Mouse (Mus musculus) forebrain, embryonic 16.5 days (tissue): ENCODE data around the gene C2cd5. TPM values are rescaled to one million over a fixed set of nuclear protein-coding genes. Genes with fewer than 3 reads are reported as not detected.

Experiments used
- ATAC-seq: fragments of 200-750 bp; cut with Nextera tagmentation; 2 replicates; pipeline ENCODE4 v1.8.0; 2017; ENCODE audit warnings: mild to moderate bottlenecking, moderate library complexity
- H3K27ac ChIP-seq: fragments of 300-500 bp; sonication (generic); 2 replicates; pipeline ENCODE4 v1.5.1; 2014; ENCODE audit warnings: low read length, control low read depth
- H3K27me3 ChIP-seq: fragments of 300-500 bp; sonication (generic); replicated peaks from 2 replicates; pipeline ENCODE4 v1.6.1; 2014; ENCODE audit warnings: low read length; ENCODE audit not compliant: control insufficient read depth, insufficient read depth
- H3K36me3 ChIP-seq: fragments of 300-500 bp; sonication (generic); 2 replicates; pipeline ENCODE4 v1.6.1; 2014; ENCODE audit not compliant: control insufficient read depth, insufficient read depth
- H3K4me1 ChIP-seq: fragments of 300-500 bp; sonication (generic); replicated peaks from 2 replicates; pipeline ENCODE4 v1.6.1; 2014; ENCODE audit warnings: low read length; ENCODE audit not compliant: control insufficient read depth, insufficient read depth
- H3K4me2 ChIP-seq: fragments of 300-500 bp; sonication (generic); 2 replicates; pipeline ENCODE4 v1.6.1; 2014; ENCODE audit warnings: mild to moderate bottlenecking, low read length, control low read depth
- H3K4me3 ChIP-seq: fragments of 300-500 bp; sonication (generic); replicated peaks from 2 replicates; pipeline ENCODE4 v1.5.1; 2014; ENCODE audit warnings: mild to moderate bottlenecking, low read length, control low read depth
- H3K9ac ChIP-seq: fragments of 300-500 bp; sonication (generic); replicated peaks from 2 replicates; pipeline ENCODE4 v1.6.1; 2014; ENCODE audit warnings: low read depth, low read length, control low read depth
- H3K9me3 ChIP-seq: fragments of 300-500 bp; sonication (generic); 2 replicates; pipeline ENCODE4 v1.6.1; 2016; ENCODE audit warnings: low read length; ENCODE audit not compliant: control insufficient read depth
- WGBS: fragments of 180-500 bp; shearing (Covaris S2); extraction: QIAGEN DNeasy Blood & Tissue Kit; methylation state at CpG from one replicate; pipeline ENCODE4 v1.1.7; 2014; 5-methylcytosine and 5-hydroxymethylcytosine counted together
- polyA plus RNA-seq: library from polyadenylated mRNA; unstranded; fragments of >200 nt; fragmentation: Nextera tagmentation; extraction: Ambion mirVana; gene quantifications from 2 replicates; pipeline ENCODE4 v1.2.1, GENCODE M21; 2015

The C2cd5 gene
- polyA plus RNA-seq, 1 experiment from 2014 or later = 53.4 TPM

- H3K27me3 ChIP-seq = no peaks in the 10 kb centered on the region
- H3K36me3 ChIP-seq = no peaks in the 10 kb centered on the region
- no peaks in the 10 kb centered on the region for H3K4me1 ChIP-seq
- no peak overlapping the region for H3K27ac ChIP-seq
- H3K9me3 ChIP-seq = no peaks in the 10 kb centered on the region
- no peak overlapping the region for H3K4me2 ChIP-seq
- H3K4me3 ChIP-seq = no peak overlapping the region
- WGBS = 95% methylated on average over 9 of the region's 9 CpGs
- no peak for ATAC-seq
- no peak overlapping the region for H3K9ac ChIP-seq
Observed at GRCm38 (mm10) chr6:143140884-143141283, 40.9 kb upstream of the C2cd5 start.

- no peak overlapping the region for H3K9ac ChIP-seq
- H3K27me3 ChIP-seq = no peaks in the 10 kb centered on the region
- ATAC-seq = no peak
- no peaks in the 10 kb centered on the region for H3K9me3 ChIP-seq
- WGBS = 87% methylated on average over 2 of the region's 2 CpGs
- no peaks in the 10 kb centered on the region for H3K36me3 ChIP-seq
- no peak overlapping the region for H3K4me3 ChIP-seq
- no peaks in the 10 kb centered on the region for H3K4me1 ChIP-seq
- H3K4me2 ChIP-seq = no peak overlapping the region
- no peak overlapping the region for H3K27ac ChIP-seq
Observed at GRCm38 (mm10) chr6:143139417-143139816, 39.5 kb upstream of the C2cd5 start.

- H3K4me2 ChIP-seq = no peak overlapping the region
- no peak overlapping the region for H3K4me3 ChIP-seq
- H3K27ac ChIP-seq = no peak overlapping the region
- no peak overlapping the region for H3K9ac ChIP-seq
- no peaks in the 10 kb centered on the region for H3K9me3 ChIP-seq
- WGBS = 80% methylated on average over 5 of the region's 5 CpGs
- no peak for ATAC-seq
- no peaks in the 10 kb centered on the region for H3K4me1 ChIP-seq
- no peaks in the 10 kb centered on the region for H3K36me3 ChIP-seq
- no peaks in the 10 kb centered on the region for H3K27me3 ChIP-seq
Observed at GRCm38 (mm10) chr6:143137341-143137740, 37.4 kb upstream of the C2cd5 start.

GRCm38 (mm10) chr6:143136688-143137087 lies 36.7 kb upstream of the C2cd5 start:
- Histone ChIP-seq H3K27me3 (no peaks in the 10 kb centered on the region), H3K9me3 (no peaks in the 10 kb centered on the region), H3K27ac (no peak overlapping the region), H3K36me3 (no peaks in the 10 kb centered on the region), H3K4me1 (no peaks in the 10 kb centered on the region), H3K9ac (no peak overlapping the region), H3K4me2 (no peak overlapping the region), H3K4me3 (no peak overlapping the region)
- no peak for ATAC-seq
- WGBS = 99% methylated on average over 7 of the region's 7 CpGs

- 88% methylated on average over 13 of the region's 13 CpGs for WGBS
- no peak overlapping the region for H3K27ac ChIP-seq
- ATAC-seq = no peak
Observed at GRCm38 (mm10) chr6:143135097-143135496, 35.2 kb upstream of the C2cd5 start.

GRCm38 (mm10) chr6:143133150-143133549 lies 33.2 kb upstream of the C2cd5 start:
- Histone ChIP-seq H3K9ac (no peak overlapping the region), H3K27me3 (no peaks in the 10 kb centered on the region), H3K9me3 (no peaks in the 10 kb centered on the region), H3K4me2 (no peak overlapping the region), H3K36me3 (no peaks in the 10 kb centered on the region), H3K4me3 (no peak overlapping the region), H3K4me1 (no peaks in the 10 kb centered on the region), H3K27ac (no peak overlapping the region)
- 81% methylated on average over 2 of the region's 2 CpGs for WGBS
- no peak for ATAC-seq

More at GRCm38 (mm10) chr6:143135097-143135496, 35.2 kb upstream of the C2cd5 start:
- Histone ChIP-seq H3K36me3 (no peaks in the 10 kb centered on the region), H3K9ac (no peak overlapping the region), H3K4me3 (no peak overlapping the region), H3K4me2 (no peak overlapping the region), H3K9me3 (no peaks in the 10 kb centered on the region), H3K27me3 (no peaks in the 10 kb centered on the region), H3K4me1 (no peaks in the 10 kb centered on the region)

- Histone ChIP-seq H3K4me3 (no peak overlapping the region), H3K4me1 (no peaks in the 10 kb centered on the region), H3K9me3 (no peaks in the 10 kb centered on the region), H3K36me3 (no peaks in the 10 kb centered on the region), H3K9ac (no peak overlapping the region), H3K27me3 (no peaks in the 10 kb centered on the region), H3K4me2 (no peak overlapping the region), H3K27ac (no peak overlapping the region)
- 73% methylated on average over 6 of the region's 6 CpGs for WGBS
- no peak for ATAC-seq
Observed at GRCm38 (mm10) chr6:143131895-143132652, 32.1 kb upstream of the C2cd5 start.

GRCm38 (mm10) chr6:143130411-143130810 lies 30.5 kb upstream of the C2cd5 start:
- no peak overlapping the region for H3K4me2 ChIP-seq
- no peaks in the 10 kb centered on the region for H3K27me3 ChIP-seq
- no peaks in the 10 kb centered on the region for H3K36me3 ChIP-seq
- WGBS = 88% methylated on average over 4 of the region's 4 CpGs
- H3K9me3 ChIP-seq = no peaks in the 10 kb centered on the region
- no peaks in the 10 kb centered on the region for H3K4me1 ChIP-seq
- H3K4me3 ChIP-seq = no peak overlapping the region
- H3K9ac ChIP-seq = no peak overlapping the region
- no peak overlapping the region for H3K27ac ChIP-seq
- no peak for ATAC-seq

- no peak overlapping the region for H3K27ac ChIP-seq
- ATAC-seq = no peak
- WGBS = 84% methylated on average over 3 of the region's 3 CpGs
- H3K9ac ChIP-seq = no peak overlapping the region
- H3K4me3 ChIP-seq = no peak overlapping the region
- no peaks in the 10 kb centered on the region for H3K4me1 ChIP-seq
- no peaks in the 10 kb centered on the region for H3K9me3 ChIP-seq
- H3K27me3 ChIP-seq = no peaks in the 10 kb centered on the region
- no peak overlapping the region for H3K4me2 ChIP-seq
- no peaks in the 10 kb centered on the region for H3K36me3 ChIP-seq
Observed at GRCm38 (mm10) chr6:143129952-143130351, 30.0 kb upstream of the C2cd5 start.

- no peak overlapping the region for H3K4me3 ChIP-seq
- H3K27me3 ChIP-seq = no peaks in the 10 kb centered on the region
- ATAC-seq = no peak
- WGBS = 94% methylated on average over 7 of the region's 7 CpGs
- H3K36me3 ChIP-seq = no peaks in the 10 kb centered on the region
- no peak overlapping the region for H3K27ac ChIP-seq
- H3K4me2 ChIP-seq = no peak overlapping the region
- no peaks in the 10 kb centered on the region for H3K4me1 ChIP-seq
- H3K9me3 ChIP-seq = no peaks in the 10 kb centered on the region
- H3K9ac ChIP-seq = no peak overlapping the region
Observed at GRCm38 (mm10) chr6:143129466-143129865, 29.5 kb upstream of the C2cd5 start.
